In genomic region chr1:105807028-105807722, GRCm38 (mm10) we compare ENCODE assay signal across 23 mouse cellular contexts. TPM values are rescaled to one million over a fixed set of nuclear protein-coding genes. Genes with fewer than 3 reads are reported as not detected.
DNase-seq lines count a peak whose midpoint lies in the region; ATAC-seq lines count a peak whose summit lies in the region.
"Had no signal": no experiment of that assay in that cellular context is flagged by ENCODE, and none has a peak within 500 bp of the region (broad histone marks: within the 10 kb centered on the region; RNA-seq: fewer than 3 reads in every experiment).

No protein-coding gene starts in this region.

- H3K4me2 ChIP-seq in intestine, embryonic 15.5 days (replicated peaks) = no peak overlapping the region
- no peak overlapping the region for H3K4me2 ChIP-seq in intestine, embryonic 16.5 days (ENCODE audit: low read depth, low read length)
- H3K4me2 ChIP-seq: embryonic facial prominence, embryonic 13.5 days; embryonic facial prominence, embryonic 15.5 days; forebrain, embryonic 12.5 days had no signal

- no peak overlapping the region for H3K9ac ChIP-seq in intestine, embryonic 15.5 days
- H3K9ac ChIP-seq in intestine, embryonic 16.5 days (ENCODE audit: low read depth, low read length) = no peak overlapping the region
- H3K9ac ChIP-seq: embryonic facial prominence, embryonic 13.5 days; embryonic facial prominence, embryonic 15.5 days; forebrain, embryonic 12.5 days had no signal

- peak; percentile 23 for DNase-seq in limb, embryonic 10.5 days (ENCODE audit: low spot score)
- DNase-seq in ovary, adult 18-20 months (ENCODE audit: low spot score) = no peak
- no peak for DNase-seq in layer of hippocampus, postnatal 25 days (ENCODE audit: extremely low spot score in 1 of 2, low spot score in 1 of 2)
- DNase-seq: adrenal gland, adult 2 months; adrenal gland, postnatal 10 days; adrenal gland, postnatal 25 days; cerebellum, adult 11 months; cerebellum, adult 18-20 months; cerebellum, adult 8-10 months; cerebellum, adult 9-11 months; cerebellum, postnatal 14 days; cerebellum, postnatal 36 days; embryo, embryonic 11 days had no signal

- no peaks in the 10 kb centered on the region; the same call in 1 of the 2 replicates for H3K4me1 ChIP-seq in intestine, embryonic 15.5 days (replicated peaks)
- peaks cover 18% of the 10 kb centered on the region for H3K4me1 ChIP-seq in intestine, embryonic 16.5 days (ENCODE audit: control insufficient read depth, insufficient read depth, low read length)
- no peaks in the 10 kb centered on the region for H3K4me1 ChIP-seq in limb, embryonic 10.5 days
- H3K4me1 ChIP-seq: embryonic facial prominence, embryonic 13.5 days; embryonic facial prominence, embryonic 15.5 days; forebrain, embryonic 10.5 days; forebrain, embryonic 12.5 days had no signal

- ATAC-seq in intestine, embryonic 15.5 days = peak; percentile 59
- ATAC-seq in intestine, embryonic 16.5 days = peak; percentile 79
- ATAC-seq: forebrain, embryonic 14.5 days; forebrain, embryonic 16.5 days had no signal

- 86% methylated on average over 10 of the region's 10 CpGs for WGBS in intestine, embryonic 15.5 days
- WGBS in intestine, embryonic 16.5 days = 80% methylated on average over 10 of the region's 10 CpGs
- WGBS in limb, embryonic 10.5 days = 89% methylated on average over 10 of the region's 10 CpGs

- no peak overlapping the region for H3K4me3 ChIP-seq in intestine, embryonic 15.5 days (replicated peaks)
- no peak overlapping the region for H3K4me3 ChIP-seq in intestine, embryonic 16.5 days (ENCODE audit: low read length)
- H3K4me3 ChIP-seq in limb, embryonic 10.5 days = no peak overlapping the region
- H3K4me3 ChIP-seq: embryonic facial prominence, embryonic 13.5 days; embryonic facial prominence, embryonic 15.5 days; erythroblast, embryonic 14.5 days; forebrain, embryonic 10.5 days; forebrain, embryonic 12.5 days had no signal

- no peak overlapping the region for H3K27ac ChIP-seq in intestine, embryonic 15.5 days
- H3K27ac ChIP-seq in intestine, embryonic 16.5 days (ENCODE audit: low read length) = no peak overlapping the region
- no peak overlapping the region for H3K27ac ChIP-seq in limb, embryonic 10.5 days
- H3K27ac ChIP-seq: embryonic facial prominence, embryonic 13.5 days; embryonic facial prominence, embryonic 15.5 days; forebrain, embryonic 10.5 days; forebrain, embryonic 12.5 days had no signal

- no peaks in the 10 kb centered on the region for H3K27me3 ChIP-seq in intestine, embryonic 15.5 days (replicated peaks)
- no peaks in the 10 kb centered on the region for H3K27me3 ChIP-seq in intestine, embryonic 16.5 days (replicated peaks; ENCODE audit: control insufficient read depth, insufficient read depth, low read length)
- no peaks in the 10 kb centered on the region for H3K27me3 ChIP-seq in limb, embryonic 10.5 days (ENCODE audit: low read depth, poor library complexity, severe bottlenecking)
- H3K27me3 ChIP-seq: embryonic facial prominence, embryonic 13.5 days; embryonic facial prominence, embryonic 15.5 days; forebrain, embryonic 12.5 days had no signal

- no peaks in the 10 kb centered on the region for H3K36me3 ChIP-seq in intestine, embryonic 15.5 days
- H3K36me3 ChIP-seq in intestine, embryonic 16.5 days (ENCODE audit: control insufficient read depth, insufficient read depth, low read length) = no peaks in the 10 kb centered on the region
- H3K36me3 ChIP-seq in limb, embryonic 10.5 days = no peaks in the 10 kb centered on the region
- H3K36me3 ChIP-seq: embryonic facial prominence, embryonic 13.5 days; embryonic facial prominence, embryonic 15.5 days; forebrain, embryonic 10.5 days; forebrain, embryonic 12.5 days had no signal

- no peaks in the 10 kb centered on the region for H3K9me3 ChIP-seq in intestine, embryonic 15.5 days
- H3K9me3 ChIP-seq in intestine, embryonic 16.5 days (ENCODE audit: control insufficient read depth, low read length) = no peaks in the 10 kb centered on the region
- H3K9me3 ChIP-seq in limb, embryonic 10.5 days (replicated peaks) = no peaks in the 10 kb centered on the region
- H3K9me3 ChIP-seq: embryonic facial prominence, embryonic 13.5 days; embryonic facial prominence, embryonic 15.5 days; forebrain, embryonic 10.5 days; forebrain, embryonic 12.5 days had no signal

RNA-seq across cellular contexts. Expression of gene Tnfrsf11a, which starts 26.7 kb away (rescaled TPM):
- polyA plus RNA-seq in intestine, embryonic 15.5 days (2015; fragmentation: Nextera tagmentation; extraction: Ambion mirVana) = 9.1 and 9.5 TPM in 2 replicates
- 7.0 and 8.4 TPM in 2 replicates for polyA plus RNA-seq in intestine, embryonic 16.5 days (2015; fragmentation: Nextera tagmentation; extraction: Ambion mirVana)
- polyA plus RNA-seq in limb, embryonic 10.5 days (2016; fragmentation: Nextera tagmentation; extraction: Ambion mirVana) = 0.11 and 0.31 TPM in 2 replicates
- total RNA-seq in layer of hippocampus, postnatal 25 days (2021) = 1 to 10 TPM; 2.8 to 3.2 TPM
- total RNA-seq: MEL had no signal
- polyA plus RNA-seq: erythroblast, embryonic 14.5 days had no signal
